Mouse (Mus musculus): ENCODE results near the gene Tbc1d14.
A peak's percentile ranks its signal among the peaks of the same experiment; 100 is the strongest.

Gene Tbc1d14

GRCm38 (mm10) chr5:36505235-36505634 lies 87.8 kb downstream of the Tbc1d14 start:
- DNase-seq = no peak

DNA sequence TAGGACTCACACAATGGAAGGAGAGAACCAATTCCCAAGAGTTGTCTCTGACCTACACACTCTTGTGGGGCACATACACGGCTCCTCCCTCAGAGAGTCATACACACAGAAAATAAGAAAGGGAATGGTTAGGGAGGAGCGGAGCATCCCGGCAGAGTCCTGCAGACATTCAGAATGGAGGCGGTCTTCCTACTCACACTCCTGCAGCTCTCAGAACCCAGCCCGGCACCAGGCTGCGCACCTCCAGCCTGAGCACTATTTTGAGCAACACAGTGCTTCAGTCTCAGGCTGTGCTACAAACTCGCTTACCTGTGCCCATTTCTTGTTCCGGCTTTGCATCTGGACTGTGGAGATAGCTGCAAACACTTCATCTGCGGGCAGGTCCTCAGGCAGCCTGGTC lies 98.4 kb downstream of the Tbc1d14 start:
- no peak for DNase-seq

DNA sequence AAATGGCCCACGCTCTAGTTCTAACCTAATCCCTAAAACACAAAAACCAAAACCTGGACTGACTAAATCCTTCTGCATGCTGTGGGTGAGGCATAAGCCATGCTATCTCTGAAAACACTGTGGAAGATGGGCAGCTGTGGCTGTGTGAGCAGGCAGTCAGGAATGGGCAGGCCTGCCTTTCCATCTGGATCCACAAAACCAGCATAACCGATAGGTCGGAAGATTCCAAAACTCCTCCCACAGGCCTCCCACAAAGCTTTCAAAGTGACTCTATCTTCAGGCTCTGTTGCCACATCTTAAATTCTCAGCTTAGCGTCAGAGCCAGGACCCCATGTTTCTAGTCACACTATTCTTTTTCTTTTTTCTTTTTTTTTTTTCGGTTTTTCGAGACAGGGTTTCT lies 99.2 kb downstream of the Tbc1d14 start:
- DNase-seq = no peak

- peak; percentile 64 for DNase-seq
These were observed 103.9 kb downstream of the Tbc1d14 start for GRCm38 (mm10) chr5:36489225-36489624.

GRCm38 (mm10) chr5:36485306-36485705 lies 107.8 kb downstream of the Tbc1d14 start:
- no peak for DNase-seq

DNA sequence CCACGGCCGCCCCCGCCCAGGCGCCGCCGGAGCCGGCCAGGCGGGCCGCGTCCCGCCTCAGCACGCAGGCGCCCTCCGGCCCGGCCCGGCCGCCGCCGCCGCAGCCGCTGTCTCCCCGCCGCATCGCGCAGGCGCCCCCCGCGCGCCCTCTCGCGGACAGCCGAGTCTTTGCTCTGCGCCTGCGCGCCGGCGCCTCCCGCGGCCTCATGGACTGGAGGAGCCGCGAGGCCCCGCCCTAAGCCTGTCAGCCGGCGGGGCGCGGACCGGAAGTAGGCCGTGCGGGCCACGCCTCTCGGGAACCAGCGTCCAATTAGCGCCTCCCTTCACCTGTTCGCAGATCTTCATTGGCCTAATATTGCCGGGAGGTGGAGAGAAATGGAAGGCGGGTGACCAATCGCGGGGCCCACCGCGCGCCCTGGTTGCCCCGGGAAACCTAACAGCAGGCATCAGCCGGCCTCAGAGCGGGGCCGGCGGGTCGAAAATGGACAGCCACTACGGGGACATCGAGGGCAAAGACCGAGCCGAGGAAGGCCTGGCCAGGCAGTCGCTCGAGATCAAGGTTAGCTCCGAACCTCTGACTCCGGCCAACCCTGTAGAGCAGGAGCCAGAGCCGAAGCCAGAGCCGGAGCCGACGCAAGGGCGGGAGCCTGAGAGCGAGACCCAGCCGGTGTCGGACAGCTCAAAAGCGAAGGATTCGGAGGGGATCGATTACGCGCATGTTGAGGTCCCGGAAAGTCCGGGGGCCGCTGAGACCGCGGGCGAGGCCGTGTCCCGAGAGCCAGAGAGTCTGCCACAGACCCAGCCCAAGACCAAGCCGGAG lies 108.7 kb downstream of the Tbc1d14 start, which contains the start of the genes Tada2b and Ccdc96:
Gene Tada2b (minus strand): TSS at position 115 of the 820 bp plus-strand sequence.
Gene Ccdc96 (plus strand): TSS at position 418 of the 820 bp plus-strand sequence.
- DNase-seq = peak; percentile 98

GRCm38 (mm10) chr5:36483203-36484101 lies 109.6 kb downstream of the Tbc1d14 start:
- peak; percentile 70 for DNase-seq

GRCm38 (mm10) chr5:36481114-36481513 lies 112.0 kb downstream of the Tbc1d14 start:
- DNase-seq = no peak

GRCm38 (mm10) chr5:36480398-36480797 lies 112.7 kb downstream of the Tbc1d14 start:
- DNase-seq = no peak

DNA sequence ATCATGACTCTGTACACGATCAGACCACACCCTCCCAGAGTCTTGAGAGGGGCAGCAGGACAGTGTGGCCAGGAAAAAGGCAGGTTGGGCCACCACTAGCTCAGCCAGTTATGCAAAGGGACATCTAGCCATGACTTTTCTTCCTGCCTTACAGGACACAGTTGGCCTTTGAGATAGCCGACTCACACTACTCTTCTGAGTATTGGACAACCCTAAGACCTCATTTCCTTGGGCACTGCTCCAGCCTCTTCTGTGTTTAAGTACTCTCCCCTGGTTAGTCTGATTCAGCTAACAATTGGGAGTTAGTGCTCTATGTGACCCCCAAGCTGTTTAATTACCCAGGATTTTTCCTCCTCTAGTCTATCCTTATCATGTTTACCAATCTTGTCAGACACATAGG lies 113.3 kb downstream of the Tbc1d14 start:
- no peak for DNase-seq

DNA sequence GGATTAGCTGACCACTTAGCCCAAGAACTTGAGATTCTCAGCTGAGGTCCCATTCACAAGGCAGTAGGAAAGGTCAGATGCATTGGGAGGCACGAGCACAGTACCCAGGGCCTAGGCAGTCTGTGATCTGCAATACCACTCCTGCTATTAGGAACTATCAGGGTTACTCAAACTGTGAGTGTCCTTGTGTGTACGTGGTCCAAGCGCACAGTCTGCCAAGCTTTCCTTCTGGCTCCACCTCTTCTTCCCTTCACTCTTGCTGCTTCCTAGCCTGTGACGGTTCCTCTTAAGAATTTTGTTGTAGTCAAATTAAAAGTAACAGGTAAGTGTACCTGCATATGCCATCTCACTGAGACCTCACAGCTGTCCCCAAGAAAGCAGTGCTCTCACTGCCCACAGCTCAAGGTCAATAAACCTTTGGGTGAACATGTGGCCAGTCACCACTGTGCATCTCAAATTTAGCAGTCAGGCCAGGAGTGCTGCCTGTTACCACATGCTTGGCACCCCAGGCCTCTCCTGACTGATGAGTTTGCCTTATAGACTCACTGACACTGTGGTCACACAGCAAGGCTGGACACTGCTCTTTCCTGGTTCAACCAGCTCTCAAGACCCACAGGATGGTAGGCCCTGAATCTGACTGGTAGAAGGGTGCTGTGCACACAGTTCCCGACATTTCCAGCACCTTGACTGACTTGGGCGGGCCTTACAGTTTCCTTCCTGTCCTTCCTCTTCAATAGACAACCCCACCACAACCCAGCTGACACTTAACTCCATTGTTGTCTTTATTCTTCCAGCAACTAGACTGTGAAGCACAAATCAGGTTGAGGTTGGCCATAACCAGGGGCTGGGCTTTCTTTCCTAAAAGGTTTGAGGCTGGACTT lies 114.3 kb downstream of the Tbc1d14 start:
- no peak for DNase-seq

- no peak for DNase-seq
These were observed 115.6 kb downstream of the Tbc1d14 start for GRCm38 (mm10) chr5:36477486-36477885.

DNA sequence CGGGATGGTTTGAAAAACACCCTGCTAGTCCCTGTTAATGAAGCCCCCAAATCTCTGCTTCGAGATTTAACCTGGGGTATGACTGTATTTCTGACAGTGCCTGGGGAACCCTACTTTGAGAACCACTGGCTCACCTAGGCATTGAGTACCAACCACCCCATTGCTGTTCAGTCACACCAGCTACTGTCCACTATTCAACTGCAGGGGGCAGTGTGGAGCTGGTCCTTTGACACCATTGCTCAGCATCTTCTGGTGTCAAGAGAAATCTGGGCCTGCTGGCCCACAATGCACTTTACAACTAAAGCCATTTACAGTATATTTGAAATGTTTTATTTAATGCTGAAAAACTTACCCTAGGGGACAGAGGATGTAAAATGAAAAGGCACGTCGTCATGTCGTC lies 118.8 kb downstream of the Tbc1d14 start:
- DNase-seq = peak; percentile 82

DNA sequence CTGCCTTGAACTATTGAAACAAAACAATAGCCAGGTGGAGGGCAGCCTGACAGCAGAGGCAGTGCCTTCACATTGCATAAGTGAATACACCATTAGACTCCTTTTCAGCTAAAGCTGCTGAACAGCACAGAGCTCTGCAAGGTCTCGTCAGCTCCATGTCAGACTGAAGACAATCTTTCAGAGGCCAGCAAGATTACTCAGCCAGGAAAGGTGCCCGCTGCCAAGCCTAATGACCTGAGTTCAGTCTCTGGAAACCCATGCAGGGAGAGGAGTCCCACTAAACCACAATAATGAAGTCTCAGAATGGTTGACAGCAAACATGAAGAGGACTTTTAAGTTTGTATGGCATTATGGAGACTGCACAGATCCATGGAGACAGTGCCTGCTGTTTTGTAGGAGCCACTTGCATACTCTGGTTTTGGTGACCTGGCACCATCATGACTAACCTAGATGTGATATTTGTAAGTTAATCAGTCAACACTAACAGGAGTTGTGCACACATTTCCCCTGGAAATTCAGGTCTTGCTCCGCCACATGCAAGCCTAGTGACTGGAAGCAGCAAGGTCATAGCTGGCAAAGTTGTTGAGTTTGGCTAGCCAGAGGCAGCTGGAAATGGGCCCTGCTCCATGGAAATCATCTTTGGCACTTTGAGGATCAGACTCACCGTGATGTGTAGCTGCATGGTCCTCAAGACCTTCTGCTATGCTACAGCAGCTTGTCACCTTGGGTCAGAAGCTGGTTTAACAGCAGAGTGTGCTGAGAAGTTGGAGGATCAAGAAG lies 120.0 kb downstream of the Tbc1d14 start:
- DNase-seq = no peak

GRCm38 (mm10) chr5:36471206-36471605 lies 121.9 kb downstream of the Tbc1d14 start:
- peak; percentile 45 for DNase-seq

DNA sequence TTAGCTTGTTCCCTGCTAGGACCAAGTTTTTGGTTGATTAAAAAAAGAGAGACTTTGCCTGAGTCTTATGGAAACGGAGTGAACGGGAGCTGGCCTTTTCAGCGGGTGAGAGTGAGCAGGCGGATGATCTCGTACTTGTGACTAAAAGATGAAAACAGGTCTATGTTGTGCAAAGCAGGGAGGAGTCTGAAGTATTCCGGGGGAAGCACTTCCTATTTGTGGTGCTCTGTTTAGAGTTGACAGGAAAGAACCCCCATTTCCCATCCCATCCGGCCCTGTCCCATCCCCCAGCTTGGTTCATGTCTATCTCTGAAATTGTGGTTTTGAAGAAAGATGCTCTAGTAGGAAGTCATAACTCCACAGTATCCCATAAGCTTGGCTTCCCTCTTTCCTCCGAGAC lies 127.2 kb downstream of the Tbc1d14 start:
- no peak for DNase-seq

- peak; percentile 99 for DNase-seq
These were observed 128.1 kb downstream of the Tbc1d14 start, which contains the start of gene Grpel1 for GRCm38 (mm10) chr5:36464709-36465661. Gene Grpel1 (plus strand): TSS chr5:36464998.

GRCm38 (mm10) chr5:36463391-36463790 lies 129.7 kb downstream of the Tbc1d14 start:
- no peak for DNase-seq

- peak; percentile 90 for DNase-seq
These were observed 130.3 kb downstream of the Tbc1d14 start for GRCm38 (mm10) chr5:36462810-36463209.

DNA sequence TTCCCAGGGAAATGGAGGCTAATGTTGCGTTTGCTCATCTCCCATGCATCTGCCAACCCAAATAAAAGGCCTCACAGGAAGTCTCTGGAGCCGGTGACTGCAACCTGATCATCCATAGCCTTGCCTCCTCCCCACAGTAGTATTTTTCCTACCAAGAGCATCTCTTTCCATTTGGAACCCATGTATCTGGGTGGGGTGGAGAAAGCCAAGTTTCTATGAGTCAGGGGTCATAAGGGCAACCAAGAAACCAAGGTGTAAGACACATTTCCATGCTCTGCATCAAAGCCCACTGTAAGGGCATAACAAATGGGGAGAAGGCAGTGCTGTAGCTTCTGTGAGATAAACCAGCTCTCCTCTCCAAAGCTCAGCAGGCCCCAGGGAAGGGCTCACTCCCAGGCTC lies 131.8 kb downstream of the Tbc1d14 start:
- DNase-seq = no peak

Data from kidney, postnatal 10 days (tissue).